Mouse (Mus musculus) midbrain, embryonic 13.5 days (tissue): ENCODE measurements around the gene Skint1. TPM values are rescaled to one million over a fixed set of nuclear protein-coding genes. Genes with fewer than 3 reads are reported as not detected.
"Not testable (repeated sequence)": the region's sequence is repeated elsewhere in the genome, so short reads cannot be mapped to it uniquely, and the experiment has no call there.

Experiments
- ATAC-seq: fragments of 200-750 bp; cut with Nextera tagmentation; 2 replicates; pipeline ENCODE4 v1.8.0; 2017; ENCODE audit warnings: mild to moderate bottlenecking, moderate TSS enrichment, moderate library complexity
- H3K27ac ChIP-seq: fragments of 300-500 bp; sonication (generic); 2 replicates; pipeline ENCODE4 v1.5.1; 2015; ENCODE audit warnings: inconsistent platforms, mild to moderate bottlenecking, moderate library complexity
- H3K27me3 ChIP-seq: fragments of 300-500 bp; sonication (generic); 2 replicates; pipeline ENCODE4 v1.6.1; 2015; ENCODE audit warnings: mild to moderate bottlenecking, inconsistent platforms
- H3K36me3 ChIP-seq: fragments of 300-500 bp; sonication (generic); 2 replicates; pipeline ENCODE4 v1.6.1; 2015; ENCODE audit warnings: mild to moderate bottlenecking, inconsistent platforms
- H3K4me1 ChIP-seq: fragments of 300-500 bp; sonication (generic); replicated peaks from 2 replicates; pipeline ENCODE4 v1.6.1; 2015; ENCODE audit warnings: inconsistent platforms
- H3K4me2 ChIP-seq: fragments of 300-500 bp; sonication (generic); replicated peaks from 2 replicates; pipeline ENCODE4 v1.6.1; 2015; ENCODE audit warnings: moderate library complexity, mild to moderate bottlenecking, inconsistent platforms
- H3K4me3 ChIP-seq: fragments of 300-500 bp; sonication (generic); replicated peaks from 2 replicates; pipeline ENCODE4 v1.5.1; 2015; ENCODE audit warnings: mild to moderate bottlenecking, inconsistent platforms
- H3K9ac ChIP-seq: fragments of 300-500 bp; sonication (generic); replicated peaks from 2 replicates; pipeline ENCODE4 v1.6.1; 2015; ENCODE audit warnings: mild to moderate bottlenecking, inconsistent platforms
- H3K9me3 ChIP-seq: fragments of 300-500 bp; sonication (generic); 2 replicates; pipeline ENCODE4 v1.6.1; 2016; ENCODE audit warnings: mild to moderate bottlenecking, inconsistent platforms
- WGBS: fragments of 180-500 bp; shearing (Covaris S2); methylation state at CpG from one replicate; pipeline ENCODE4 v1.1.7; 2015; 5-methylcytosine and 5-hydroxymethylcytosine counted together
- polyA plus RNA-seq: library from polyadenylated mRNA; unstranded; fragments of >200 nt; fragmentation: Nextera tagmentation; extraction: Ambion mirVana; gene quantifications from 2 replicates; pipeline ENCODE4 v1.2.1, GENCODE M21; 2015

Gene Skint1
- polyA plus RNA-seq: not detected in 2 replicates

DNA sequence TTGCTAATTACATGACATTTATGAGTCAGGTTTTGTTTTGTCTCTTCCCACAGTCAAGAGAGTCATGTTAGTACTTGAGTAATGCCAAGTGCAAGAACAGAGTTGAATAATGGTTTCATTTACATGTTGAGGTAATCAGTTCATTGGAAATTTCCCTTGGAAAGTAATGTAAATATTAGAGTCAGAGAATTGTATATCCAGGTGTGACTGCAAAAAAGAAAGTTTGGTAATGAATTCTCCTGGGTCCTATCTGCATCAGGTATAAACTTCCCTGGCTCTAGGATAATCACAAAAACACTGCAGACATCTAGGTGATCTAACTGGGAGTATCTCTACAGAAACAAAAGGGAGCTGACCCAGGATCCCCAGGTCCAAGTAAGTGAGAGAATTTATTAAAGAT, at the start of gene Skint1:
Gene Skint1 (plus strand): TSS at position 301 of the 400 bp plus-strand sequence.
- no peaks in the 10 kb centered on the region for H3K9me3 ChIP-seq
- H3K4me3 ChIP-seq: no peak within 1 kb of the TSS
- no peak within 1 kb of the TSS for H3K9ac ChIP-seq
- H3K27ac ChIP-seq: no peak within 1 kb of the TSS
- no peak within 1 kb of the TSS for H3K4me2 ChIP-seq
- no peaks in the 10 kb centered on the region for H3K4me1 ChIP-seq
- H3K27me3 ChIP-seq: no peaks in the 10 kb centered on the region
- no peak for ATAC-seq
- no peaks in the 10 kb centered on the region for H3K36me3 ChIP-seq

DNA sequence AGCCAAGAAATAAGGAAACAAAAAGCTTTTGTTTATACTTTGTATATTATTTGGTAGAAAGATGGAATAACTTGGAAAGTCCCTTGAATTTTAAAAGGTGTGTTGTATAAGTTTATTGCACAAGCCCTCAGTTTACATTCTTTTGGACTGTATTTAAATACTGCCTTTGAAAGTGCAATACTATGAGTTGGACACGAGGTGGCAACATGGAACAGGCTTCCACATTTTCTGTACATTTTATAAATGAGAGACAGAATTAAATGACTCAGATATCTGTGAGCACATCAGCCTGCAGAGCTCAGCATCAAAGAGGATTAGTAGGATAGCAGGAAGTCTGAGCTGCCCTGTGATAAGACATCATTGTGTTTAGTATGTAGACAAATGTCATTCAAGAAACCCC, 44.8 kb upstream of the Skint1 start:
- Histone ChIP-seq H3K4me2 (no peak overlapping the region), H3K4me3 (no peak overlapping the region), H3K4me1 (no peaks in the 10 kb centered on the region), H3K9ac (no peak overlapping the region), H3K36me3 (no peaks in the 10 kb centered on the region), H3K27ac (no peak overlapping the region), H3K27me3 (no peaks in the 10 kb centered on the region), H3K9me3 (no peaks in the 10 kb centered on the region)
- 29% methylated on average over 1 of the region's 1 CpGs for WGBS
- ATAC-seq: no peak

DNA sequence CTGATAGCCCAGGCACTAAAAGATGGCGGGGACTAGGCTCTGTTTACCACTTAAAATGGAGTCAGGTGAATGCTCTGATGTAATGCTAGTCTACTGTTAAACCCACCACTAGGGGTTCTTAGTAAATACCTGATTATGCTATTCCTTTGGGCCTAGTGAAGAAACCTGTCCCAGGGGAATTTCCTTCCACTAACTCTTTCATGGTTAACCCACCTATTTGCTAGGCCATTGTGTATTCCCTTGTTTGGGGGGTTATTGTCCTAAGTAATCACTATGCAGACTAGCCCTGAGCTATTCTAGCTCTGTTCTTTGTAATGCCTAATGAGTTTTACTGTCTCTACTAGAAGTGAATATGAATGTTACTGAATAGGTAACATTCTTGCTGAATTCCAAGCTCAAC, 42.8 kb upstream of the Skint1 start:
- not testable (repeated sequence) for H3K9me3 ChIP-seq, ATAC-seq, H3K4me2 ChIP-seq, H3K4me3 ChIP-seq, H3K27me3 ChIP-seq, H3K36me3 ChIP-seq, H3K9ac ChIP-seq, H3K27ac ChIP-seq, H3K4me1 ChIP-seq
- WGBS: 87% methylated on average over 1 of the region's 1 CpGs

DNA sequence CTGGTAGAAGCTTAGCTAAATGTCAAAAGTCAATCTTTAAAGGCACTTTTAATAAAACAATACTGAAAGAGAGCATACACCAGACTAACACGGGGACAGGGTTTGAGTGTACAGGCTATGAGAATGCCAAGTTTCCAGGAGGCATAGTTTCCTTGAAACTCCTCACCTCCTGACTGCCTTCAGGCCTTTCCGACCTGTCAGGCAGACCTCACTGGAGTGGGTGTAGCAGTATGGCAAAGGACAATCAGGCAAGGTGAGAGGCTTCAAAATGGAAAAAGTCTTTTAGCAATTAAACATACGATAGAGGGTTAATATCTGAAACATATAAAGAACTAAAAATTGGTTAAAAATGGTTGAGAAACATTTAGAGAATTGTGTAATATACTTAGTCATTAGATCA, 42.4 kb upstream of the Skint1 start:
- H3K9me3 ChIP-seq: no peaks in the 10 kb centered on the region
- H3K4me3 ChIP-seq: no peak overlapping the region
- H3K4me1 ChIP-seq: no peaks in the 10 kb centered on the region
- H3K9ac ChIP-seq: no peak overlapping the region
- H3K27me3 ChIP-seq: no peaks in the 10 kb centered on the region
- H3K36me3 ChIP-seq: no peaks in the 10 kb centered on the region
- WGBS: 82% methylated on average over 3 of the region's 3 CpGs
- H3K4me2 ChIP-seq: no peak overlapping the region
- H3K27ac ChIP-seq: no peak overlapping the region
- no peak for ATAC-seq

DNA sequence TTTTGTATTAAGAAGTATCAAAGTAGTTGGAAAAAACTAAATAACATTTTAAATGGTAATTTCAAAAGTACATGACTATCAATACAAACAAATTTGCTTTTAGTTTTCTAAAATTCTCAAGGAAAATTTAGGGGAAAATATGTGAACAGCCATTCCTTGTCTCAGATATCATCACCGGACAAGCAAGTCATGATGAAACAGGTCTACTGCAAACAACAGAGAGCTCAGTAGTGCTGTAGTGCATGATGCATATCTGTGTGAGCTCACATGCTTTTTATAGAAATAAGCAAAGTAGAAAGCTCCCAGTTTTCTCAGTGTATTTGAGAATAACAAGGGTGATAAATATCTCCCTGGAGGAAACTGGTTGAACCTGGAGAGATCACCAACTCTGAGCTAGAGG, 33.4 kb upstream of the Skint1 start, which contains the start of gene Skint7:
Gene Skint7 (plus strand): TSS at position 301 of the 400 bp plus-strand sequence.
- WGBS: 96% methylated on average over 1 of the region's 1 CpGs
- H3K27me3 ChIP-seq: no peaks in the 10 kb centered on the region
- H3K27ac ChIP-seq: no peak within 1 kb of the TSS
- ATAC-seq: no peak
- no peaks in the 10 kb centered on the region for H3K4me1 ChIP-seq
- no peaks in the 10 kb centered on the region for H3K36me3 ChIP-seq
- no peak within 1 kb of the TSS for H3K4me3 ChIP-seq
- H3K4me2 ChIP-seq: no peak within 1 kb of the TSS
- H3K9me3 ChIP-seq: no peaks in the 10 kb centered on the region
- no peak within 1 kb of the TSS for H3K9ac ChIP-seq

DNA sequence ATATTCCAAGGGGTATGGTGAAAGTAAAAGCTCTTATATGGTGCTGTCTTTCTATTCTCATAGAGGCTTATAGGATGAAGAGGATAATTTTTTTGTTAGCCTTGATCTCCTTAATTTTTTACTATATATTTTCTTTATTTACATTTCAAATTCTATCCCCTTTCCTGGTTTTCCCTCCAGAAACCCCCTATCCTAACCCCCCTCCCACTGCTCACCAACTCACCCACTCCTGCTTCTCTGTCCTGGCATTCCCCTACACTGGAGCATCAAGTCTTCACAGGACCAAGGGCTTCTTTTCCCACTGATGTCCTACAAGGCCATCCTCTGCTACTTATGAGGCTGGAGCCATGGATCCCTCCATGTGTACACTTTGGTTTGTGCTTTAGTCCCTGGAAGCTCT, 65.6 kb downstream of the Skint1 start, which contains the start of gene Skint4:
Gene Skint4 (plus strand): TSS at position 301 of the 400 bp plus-strand sequence.
- Histone ChIP-seq H3K27ac (no peak within 1 kb of the TSS), H3K36me3 (no peaks in the 10 kb centered on the region), H3K27me3 (no peaks in the 10 kb centered on the region), H3K4me1 (no peaks in the 10 kb centered on the region), H3K9me3 (peaks cover 3% of the 10 kb centered on the region), H3K9ac (no peak within 1 kb of the TSS), H3K4me2 (no peak within 1 kb of the TSS), H3K4me3 (no peak within 1 kb of the TSS)
- ATAC-seq: no peak

Other genes starting within 250 kb of the Skint1 start
- gene Slc5a9, start 103.4 kb upstream of the Skint1 start, polyA plus RNA-seq: not detected in 2 replicates
- not detected in 2 replicates for gene Skint8, start 86.9 kb upstream of the Skint1 start, polyA plus RNA-seq
- not detected in 2 replicates for gene Skint7, start 33.3 kb upstream of the Skint1 start, polyA plus RNA-seq
- not detected in 2 replicates for gene Skint4, start 65.7 kb downstream of the Skint1 start, polyA plus RNA-seq
- not detected in 2 replicates for gene Skint3, start 226.0 kb downstream of the Skint1 start, polyA plus RNA-seq